Mouse (Mus musculus) urinary bladder, adult 2 months (tissue): Measurements from ENCODE around the gene Rcan2. TPM values are rescaled to one million over a fixed set of nuclear protein-coding genes. Genes with fewer than 3 reads are reported as not detected.

Experiments
- DNase-seq: peaks from one replicate; pipeline ENCODE4 v3.0.0; 2022; ENCODE audit warnings: low spot score
- polyA plus RNA-seq: library from polyadenylated mRNA; depleted of rRNA; stranded (reverse); fragments of >200 nt; gene quantifications from 2 replicates; pipeline ENCODE4 v1.2.3, GENCODE M21; 2012; rRNA removed

The Rcan2 gene
- 10.2 and 14.4 TPM in 2 replicates for polyA plus RNA-seq

DNA sequence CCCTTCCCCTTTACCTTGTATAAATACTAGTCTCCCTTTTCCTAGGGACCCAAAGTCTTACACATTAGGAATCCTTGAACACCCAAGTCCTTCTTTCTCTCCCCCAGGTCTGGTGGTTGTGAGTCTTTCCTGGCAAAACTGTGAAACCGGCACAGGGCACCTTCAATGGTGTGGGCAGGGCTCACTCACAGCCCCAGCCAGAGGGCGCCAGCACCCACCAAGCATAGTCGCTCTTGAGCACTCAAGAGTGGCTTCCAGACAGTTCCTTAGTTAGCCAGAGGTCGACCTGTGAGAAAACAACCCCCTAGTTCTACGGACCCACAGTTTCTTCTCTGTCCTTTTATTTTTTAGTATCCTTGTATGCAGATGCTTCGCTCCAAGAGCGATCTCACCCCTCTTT lies at the start of gene Rcan2:
Gene Rcan2, plus strand, starts transcription at position 275 of the 400 bp plus-strand sequence.
- DNase-seq = peak; percentile 26

- no peak for DNase-seq
Measured at GRCm38 (mm10) chr17:43752811-43753210, 48.3 kb upstream of the Rcan2 start.

DNA sequence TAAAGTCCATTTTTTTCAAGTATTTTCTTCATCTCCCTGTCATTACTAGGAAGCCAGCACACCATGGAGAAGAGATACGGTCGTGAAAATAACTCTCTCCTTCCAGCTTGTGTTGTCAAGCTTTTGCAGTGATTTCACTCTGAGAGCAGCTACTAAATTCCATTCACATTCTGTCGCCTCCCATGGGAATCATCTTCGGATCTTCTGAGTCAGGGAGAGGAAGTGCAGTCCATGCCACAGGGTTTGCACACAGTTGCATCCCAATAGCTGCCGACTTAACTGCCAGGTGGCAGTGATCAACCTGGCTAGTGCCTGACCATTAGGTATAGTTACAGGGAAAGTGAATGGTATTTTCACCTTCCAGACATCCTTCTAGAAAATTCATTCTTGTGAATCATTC lies 46.5 kb upstream of the Rcan2 start:
- DNase-seq = no peak

DNA sequence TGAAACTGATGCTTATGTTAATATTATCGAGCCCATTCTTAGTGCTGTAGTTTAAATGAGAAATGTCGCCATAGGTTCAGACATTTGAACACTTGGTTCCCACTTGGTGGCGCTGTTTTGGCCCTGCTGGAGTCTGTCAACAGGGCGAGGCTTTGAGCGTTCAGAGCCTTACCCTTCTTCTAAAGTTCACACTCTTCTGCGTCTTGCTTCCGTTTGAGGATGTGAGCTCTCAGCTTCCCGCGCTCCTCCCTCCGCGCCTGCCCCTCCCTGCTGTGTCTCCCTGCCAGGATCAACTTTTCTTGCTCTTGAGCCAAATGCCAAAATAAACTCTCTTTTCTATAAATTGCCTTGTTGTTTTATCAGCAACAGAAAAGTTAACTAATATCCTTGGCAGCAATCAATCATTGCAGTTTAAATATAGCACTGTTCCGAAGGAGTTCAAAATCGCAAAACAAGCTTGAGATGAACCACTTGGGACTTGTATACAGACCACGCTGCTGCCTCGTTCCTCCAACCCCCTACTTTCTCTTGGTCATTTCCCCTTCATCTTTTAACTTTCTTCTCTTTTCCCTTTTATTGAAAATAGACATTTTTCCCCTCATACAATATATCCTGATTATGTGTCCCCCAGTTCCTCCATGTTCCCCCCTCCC lies 42.4 kb upstream of the Rcan2 start:
- no peak for DNase-seq

DNA sequence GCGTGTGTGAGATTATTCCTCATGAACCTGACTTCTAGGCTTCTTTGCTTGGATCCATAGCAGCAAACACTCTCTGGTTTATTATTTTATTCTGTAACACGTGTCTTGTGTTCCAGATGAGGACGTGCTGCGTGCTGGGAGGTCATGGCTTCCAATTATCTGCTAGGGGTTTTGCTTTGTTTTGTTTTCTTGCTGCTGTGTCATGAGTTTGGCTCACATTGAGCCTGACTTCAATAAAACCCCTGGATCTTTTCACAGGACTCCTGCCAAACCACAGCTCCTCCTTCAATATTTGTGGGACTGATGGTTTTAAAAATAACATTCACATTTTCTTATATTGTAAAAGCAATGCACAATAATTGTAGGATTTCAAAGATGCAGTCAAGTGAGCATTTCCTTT lies 16.6 kb upstream of the Rcan2 start:
- no peak for DNase-seq

GRCm38 (mm10) chr17:43788222-43788621 lies 12.9 kb upstream of the Rcan2 start:
- DNase-seq = no peak

- no peak for DNase-seq
Measured at GRCm38 (mm10) chr17:43789376-43789775, 11.8 kb upstream of the Rcan2 start.

DNA sequence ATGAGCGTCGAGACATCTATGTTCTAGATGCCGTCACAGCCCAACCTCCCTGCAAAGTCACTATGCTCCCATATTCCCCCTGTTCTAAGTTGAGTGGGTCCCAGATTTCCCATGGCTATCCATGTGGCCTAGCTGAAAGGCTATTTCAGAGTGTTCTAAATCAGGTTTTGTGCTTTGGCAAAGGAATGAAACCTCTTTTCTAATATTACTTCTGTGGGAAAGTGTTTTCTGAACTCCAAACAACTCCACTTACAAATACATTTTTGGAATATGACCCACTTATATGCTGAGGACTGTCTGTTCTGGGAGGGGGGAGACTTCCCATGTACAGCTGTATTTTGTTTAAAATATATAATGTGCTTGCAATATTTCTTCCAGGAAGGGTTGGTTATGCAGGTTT lies 9.4 kb upstream of the Rcan2 start:
- DNase-seq = no peak

- no peak for DNase-seq
Measured at GRCm38 (mm10) chr17:43794731-43795280, 6.3 kb upstream of the Rcan2 start.

DNA sequence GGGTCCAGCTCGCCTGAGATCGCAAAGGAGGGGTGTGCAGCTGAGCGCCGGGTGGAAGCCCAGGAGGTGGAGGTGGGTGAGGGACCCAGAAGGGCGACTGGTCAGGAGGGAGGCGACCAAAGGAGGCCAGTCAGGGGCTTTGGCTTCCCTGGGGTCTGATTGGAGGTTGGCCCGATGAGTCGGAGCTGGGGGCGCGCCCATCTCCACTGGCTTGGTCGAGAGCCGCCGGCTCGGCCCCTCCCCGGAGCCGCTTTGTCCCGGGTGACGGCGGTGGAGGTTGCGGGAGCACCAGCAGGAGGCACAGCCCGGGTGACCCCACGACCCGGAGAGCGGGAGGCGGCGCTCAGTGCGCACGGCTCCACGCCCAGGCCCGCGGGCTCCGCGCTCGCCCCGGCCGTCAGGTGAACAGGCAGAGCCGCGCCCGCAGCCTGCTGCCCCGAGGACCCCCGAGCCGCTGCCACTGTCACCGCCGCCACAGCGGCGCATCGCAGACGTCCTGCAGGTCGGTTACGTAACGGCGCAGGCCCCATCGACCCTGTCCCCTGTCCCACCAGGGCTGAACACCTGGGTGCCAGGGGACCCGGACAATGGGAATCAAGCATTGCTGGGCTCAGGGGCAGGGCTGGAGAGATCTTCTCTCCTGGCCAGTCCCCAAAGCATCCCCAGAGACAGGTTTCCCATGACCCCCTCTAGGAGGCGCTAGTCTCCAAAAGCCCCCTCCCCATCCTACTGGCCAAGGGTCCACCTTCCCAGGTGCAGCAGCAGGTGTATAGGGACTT lies 633 bp downstream of the Rcan2 start:
- peak; percentile 43 for DNase-seq

DNA sequence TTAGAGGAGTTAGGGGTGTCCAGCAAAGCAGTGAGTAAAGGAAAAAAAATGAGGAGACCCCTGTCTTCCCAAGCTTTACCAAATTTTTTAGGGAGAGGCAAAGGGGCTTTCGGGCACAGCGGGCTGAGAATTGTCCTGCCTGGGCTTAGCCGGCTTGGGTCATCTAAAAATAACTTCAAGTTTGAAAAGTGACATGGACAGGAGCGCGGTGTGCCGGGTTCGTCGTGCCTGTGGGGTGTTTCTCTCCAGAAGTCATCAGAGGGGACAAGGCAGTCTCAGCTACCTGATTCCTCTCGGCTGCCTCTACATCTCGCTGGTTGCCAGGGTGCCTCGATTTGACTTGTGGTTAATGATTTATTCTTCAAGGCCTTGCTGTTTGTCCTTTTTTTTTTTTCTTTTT lies 1.3 kb downstream of the Rcan2 start:
- no peak for DNase-seq

- no peak for DNase-seq
Measured at GRCm38 (mm10) chr17:43803111-43803510, 2.0 kb downstream of the Rcan2 start.

GRCm38 (mm10) chr17:43803764-43804163 lies 2.6 kb downstream of the Rcan2 start:
- DNase-seq = no peak

DNA sequence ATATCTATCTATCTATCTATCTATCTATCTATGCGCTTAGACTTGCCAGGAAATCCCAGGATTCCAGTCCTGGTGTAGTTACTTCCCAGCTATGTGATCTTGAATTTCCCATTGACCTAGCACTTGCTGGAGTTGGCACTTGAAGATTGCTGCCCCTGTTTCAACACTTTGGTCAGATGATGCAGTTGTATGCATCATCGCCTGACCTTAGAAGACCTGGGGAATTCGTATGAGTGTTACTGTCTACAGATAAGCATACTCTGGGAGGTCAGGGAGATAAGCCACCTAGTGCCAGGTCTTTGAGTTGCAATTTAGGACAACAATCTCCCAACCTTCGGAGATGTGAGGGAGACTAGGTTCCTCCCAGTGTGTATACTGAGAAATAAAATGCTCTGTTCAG lies 5.7 kb downstream of the Rcan2 start:
- no peak for DNase-seq

GRCm38 (mm10) chr17:43811453-43811852 lies 10.3 kb downstream of the Rcan2 start:
- no peak for DNase-seq

GRCm38 (mm10) chr17:43815376-43815775 lies 14.2 kb downstream of the Rcan2 start:
- DNase-seq = no peak

DNA sequence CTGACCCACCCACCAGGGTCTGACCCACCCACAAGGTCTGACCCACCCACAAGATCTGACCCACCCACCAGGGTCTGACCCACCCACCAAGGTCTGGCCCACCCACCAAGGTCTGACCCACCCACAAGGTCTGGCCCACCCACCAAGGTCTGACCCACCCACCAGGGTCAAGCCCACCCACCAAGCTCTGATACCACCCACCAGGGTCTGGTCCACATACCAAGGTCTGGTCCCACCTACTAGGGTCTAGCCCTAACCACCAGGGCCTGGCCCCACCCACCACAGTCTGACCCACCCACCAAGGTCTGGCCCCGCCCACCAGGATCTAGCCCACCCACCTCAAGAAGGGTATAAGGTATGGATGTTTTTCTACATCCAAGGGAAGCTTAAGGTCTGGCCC lies 15.3 kb downstream of the Rcan2 start:
- DNase-seq = no peak

DNA sequence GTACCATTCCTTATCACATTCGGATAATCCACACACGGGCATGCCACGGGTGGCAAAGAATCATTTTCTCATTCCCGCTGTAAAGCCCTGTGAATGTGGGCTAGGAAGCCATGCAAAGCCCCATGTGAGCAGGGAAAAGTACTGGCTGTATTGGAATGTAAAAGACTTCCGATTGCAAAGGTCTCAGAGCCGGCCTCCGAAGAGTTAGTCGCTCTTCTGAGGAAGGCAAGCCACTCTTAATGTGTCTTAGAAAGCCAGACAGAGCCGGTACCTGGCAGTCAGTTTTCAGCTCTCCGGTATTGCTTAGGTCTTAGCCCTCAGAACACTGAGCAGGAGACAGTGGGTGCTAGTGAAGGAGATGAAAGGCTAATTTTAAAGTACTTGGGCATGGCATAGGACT lies 16.0 kb downstream of the Rcan2 start:
- no peak for DNase-seq

DNA sequence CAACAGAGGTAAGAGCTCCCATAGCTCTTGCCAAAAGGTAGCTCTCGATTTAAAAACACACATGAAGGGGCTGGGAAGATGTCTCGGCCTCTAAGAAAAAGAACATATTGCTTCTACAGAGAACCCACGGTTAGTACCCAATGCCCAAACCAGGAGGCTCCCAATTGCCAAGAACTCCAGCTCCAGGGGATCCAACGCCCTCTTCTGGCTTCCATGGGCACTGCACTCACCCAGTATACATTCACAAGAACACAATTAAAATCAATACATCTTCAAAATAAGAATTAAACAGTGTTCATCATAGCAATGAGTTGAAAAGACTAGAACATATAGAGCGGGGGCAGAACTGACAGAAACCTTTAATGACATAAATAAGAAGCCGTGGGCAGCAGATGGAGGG lies 17.2 kb downstream of the Rcan2 start:
- no peak for DNase-seq

GRCm38 (mm10) chr17:43820904-43821303 lies 19.8 kb downstream of the Rcan2 start:
- no peak for DNase-seq

GRCm38 (mm10) chr17:43822207-43822606 lies 21.1 kb downstream of the Rcan2 start:
- DNase-seq = no peak

DNA sequence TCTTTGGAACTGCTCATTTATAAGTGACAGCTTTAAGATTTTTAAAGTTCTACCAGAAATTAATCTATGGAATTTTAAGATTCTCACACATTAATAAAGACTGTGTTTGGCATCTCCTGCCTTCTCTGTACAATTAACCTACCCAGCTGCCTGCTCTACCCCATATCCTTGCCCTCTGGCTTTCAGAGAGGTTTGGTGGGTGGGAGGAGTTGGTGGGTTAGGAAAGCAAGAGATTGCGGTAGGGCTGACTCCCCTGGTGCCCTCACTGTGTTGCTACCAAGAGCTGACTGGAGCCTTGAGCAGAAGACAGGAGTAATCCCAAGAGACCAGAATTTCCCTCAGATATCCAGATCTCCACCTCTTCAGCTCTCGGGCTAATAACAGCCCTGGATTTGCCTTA lies 21.5 kb downstream of the Rcan2 start:
- no peak for DNase-seq

GRCm38 (mm10) chr17:43824781-43825410 lies 23.7 kb downstream of the Rcan2 start:
- DNase-seq = no peak
